Comparison of ENCODE assay signal across 21 mouse cellular contexts in the genomic region with DNA sequence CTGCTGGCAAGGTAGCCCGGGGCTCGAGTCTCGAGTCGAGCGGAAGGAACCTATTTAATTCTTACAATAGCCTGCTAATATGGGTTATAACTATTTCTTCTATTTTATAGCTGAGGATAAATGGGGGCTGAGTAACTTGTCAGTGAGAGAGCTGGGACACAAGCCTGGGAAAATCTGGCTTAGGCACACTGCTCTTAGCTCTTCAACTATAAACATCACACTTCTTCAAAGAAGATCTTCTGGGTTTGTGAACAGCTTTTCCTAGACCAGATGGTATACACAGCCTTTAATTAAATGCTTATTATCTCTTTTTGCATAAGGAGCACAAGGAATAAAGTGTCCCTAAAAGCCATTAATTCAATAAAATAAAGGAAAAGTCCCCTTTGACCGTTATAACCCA. TPM values are rescaled to one million over a fixed set of nuclear protein-coding genes. Genes with fewer than 3 reads are reported as not detected.
"Had no signal": no experiment of that assay in that cellular context is flagged by ENCODE, and none has a peak within 500 bp of the region (broad histone marks: within the 10 kb centered on the region; RNA-seq: fewer than 3 reads in every experiment).

No protein-coding gene starts in this region.

- H3K27ac ChIP-seq: limb, embryonic 12.5 days; limb, embryonic 15.5 days; liver, embryonic 14.5 days; macrophage; midbrain, embryonic 12.5 days; midbrain, embryonic 15.5 days; neural tube, embryonic 12.5 days; neural tube, embryonic 15.5 days; stomach, embryonic 15.5 days had no signal

- H3K4me2 ChIP-seq: limb, embryonic 12.5 days; limb, embryonic 15.5 days; liver, embryonic 11.5 days; lung, embryonic 14.5 days; midbrain, embryonic 12.5 days; midbrain, embryonic 15.5 days; neural tube, embryonic 12.5 days; neural tube, embryonic 15.5 days; stomach, embryonic 15.5 days had no signal

- H3K4me1 ChIP-seq: limb, embryonic 12.5 days; limb, embryonic 15.5 days; midbrain, embryonic 12.5 days; midbrain, embryonic 15.5 days; neural tube, embryonic 12.5 days; stomach, embryonic 15.5 days had no signal

- DNase-seq: kidney, adult 2 months; kidney, postnatal 14 days; kidney, postnatal 4 days; liver, postnatal 0 days; lung, embryonic 14.5 days; retina, postnatal 1 day; right cerebral cortex, postnatal 25 days; spleen, adult 18-20 months; thymus, adult 18-20 months; thymus, postnatal 36 days had no signal

- H3K36me3 ChIP-seq: limb, embryonic 12.5 days; limb, embryonic 15.5 days; midbrain, embryonic 12.5 days; midbrain, embryonic 15.5 days; neural tube, embryonic 12.5 days; neural tube, embryonic 15.5 days; stomach, embryonic 15.5 days had no signal

- ATAC-seq: liver, postnatal 0 days; lung, postnatal 0 days; midbrain, embryonic 15.5 days had no signal

- H3K9me3 ChIP-seq: limb, embryonic 12.5 days; limb, embryonic 15.5 days; midbrain, embryonic 12.5 days; midbrain, embryonic 15.5 days; neural tube, embryonic 12.5 days; neural tube, embryonic 15.5 days; stomach, embryonic 15.5 days had no signal

- H3K27me3 ChIP-seq: limb, embryonic 12.5 days; limb, embryonic 15.5 days; midbrain, embryonic 12.5 days; midbrain, embryonic 15.5 days; neural tube, embryonic 12.5 days; neural tube, embryonic 15.5 days; stomach, embryonic 15.5 days had no signal

- H3K4me3 ChIP-seq: limb, embryonic 12.5 days; limb, embryonic 15.5 days; midbrain, embryonic 12.5 days; midbrain, embryonic 15.5 days; neural tube, embryonic 12.5 days; neural tube, embryonic 15.5 days; stomach, embryonic 15.5 days had no signal

- H3K9ac ChIP-seq: limb, embryonic 12.5 days; limb, embryonic 15.5 days; liver, embryonic 14.5 days; liver, postnatal 0 days; lung, embryonic 14.5 days; midbrain, embryonic 12.5 days; midbrain, embryonic 15.5 days; neural tube, embryonic 12.5 days; neural tube, embryonic 15.5 days; stomach, embryonic 15.5 days had no signal

RNA-seq across cellular contexts. Expression of gene Adamtsl1, which starts 30.4 kb away (rescaled TPM):
- polyA plus RNA-seq: macrophage had no signal
